Mouse (Mus musculus) left cerebral cortex, postnatal 4 days (tissue): ENCODE data around the gene Dok5. TPM values are rescaled to one million over a fixed set of nuclear protein-coding genes. Genes with fewer than 3 reads are reported as not detected.

ENCODE experiments used
- DNase-seq: peaks from one replicate; pipeline ENCODE4 v3.0.0-alpha.2; 2022
- intact Hi-C: fragments of 180-260 bp; cut with DNase I; formaldehyde crosslinking; loops from one replicate; pipeline ENCODE4 v1.15.1; 2025
- total RNA-seq, 2 experiments: library from RNA; stranded (reverse); gene quantifications; 2 replicates each; pipeline ENCODE4 v1.2.3; 2021

The Dok5 gene
- total RNA-seq, 2 experiments from 2014 or later: 100 to 127 TPM

GRCm38 (mm10) chr2:170733671-170734070, 2.1 kb downstream of the Dok5 start:
- intact Hi-C loops: loop anchor here (10.0 kb wide), 1 partner anchor 121 kb away; no protein-coding TSS in a partner anchor
- no peak for DNase-seq

GRCm38 (mm10) chr2:170734446-170734845, 2.8 kb downstream of the Dok5 start:
- intact Hi-C loops: loop anchor here (10.0 kb wide), 1 partner anchor 120 kb away; no protein-coding TSS in a partner anchor
- DNase-seq: no peak

GRCm38 (mm10) chr2:170738446-170738845, 6.8 kb downstream of the Dok5 start:
- intact Hi-C loops: loop anchor here (10.0 kb wide), 1 partner anchor 116 kb away; no protein-coding TSS in a partner anchor
- no peak for DNase-seq

DNA sequence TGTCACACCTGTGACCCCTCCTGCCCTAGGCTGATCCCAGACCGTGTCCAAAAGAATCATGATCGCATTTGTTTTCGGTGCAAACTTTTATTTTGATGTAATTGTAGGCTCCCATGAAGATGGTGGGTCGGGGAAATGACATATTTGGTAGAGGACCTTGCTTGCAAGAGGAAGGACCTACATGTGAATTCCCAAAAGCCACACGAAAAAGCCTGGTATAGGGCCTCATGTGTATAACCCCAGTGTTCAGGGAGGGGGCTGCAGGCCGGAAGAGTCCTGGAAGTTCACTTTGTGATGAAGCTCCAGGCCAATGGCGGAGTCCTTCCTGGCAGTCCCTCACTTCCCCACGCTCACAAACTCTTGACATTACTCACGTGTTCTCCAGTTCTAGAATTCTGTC, 7.3 kb downstream of the Dok5 start:
- intact Hi-C loops: loop anchor here (10.0 kb wide), 1 partner anchor 116 kb away; no protein-coding TSS in a partner anchor
- no peak for DNase-seq

- no peak for DNase-seq
- intact Hi-C loops: loop anchor here (10.0 kb wide), 2 partner anchors 115 to 215 kb away; no protein-coding TSS in a partner anchor
Observed at GRCm38 (mm10) chr2:170739713-170740365, 8.2 kb downstream of the Dok5 start.

DNA sequence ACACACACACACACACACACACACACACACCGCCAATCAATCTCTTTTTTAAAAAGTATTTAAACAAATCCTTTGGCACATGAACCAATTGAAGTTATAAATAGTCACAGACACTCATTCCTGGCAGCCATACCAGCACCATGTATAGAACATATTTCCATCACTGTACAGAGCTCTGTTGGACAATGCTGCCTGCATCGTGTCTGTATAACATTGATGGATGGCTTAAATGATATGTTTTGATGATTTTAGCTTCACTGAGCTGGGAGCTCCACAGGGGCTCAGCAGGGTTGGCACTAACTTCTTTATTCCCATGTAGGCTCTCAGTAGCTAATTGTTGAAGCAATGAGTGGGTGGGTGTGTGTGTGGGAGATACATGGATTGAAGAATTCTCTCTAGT, 11.9 kb downstream of the Dok5 start:
- no peak for DNase-seq
- intact Hi-C loops: loop anchor here (10.0 kb wide), 1 partner anchor 219 kb away; no protein-coding TSS in a partner anchor

- DNase-seq: no peak
Observed at GRCm38 (mm10) chr2:170748901-170749300, 17.3 kb downstream of the Dok5 start.

GRCm38 (mm10) chr2:170752191-170752850, 20.7 kb downstream of the Dok5 start:
- intact Hi-C loops: loop anchor here (5.0 kb wide), 1 partner anchor 105 kb away; no protein-coding TSS in a partner anchor
- no peak for DNase-seq

More at GRCm38 (mm10) chr2:170748901-170749300, 17.3 kb downstream of the Dok5 start:
- intact Hi-C loops: loop anchor here (10.0 kb wide), 1 partner anchor 224 kb away; no protein-coding TSS in a partner anchor

DNA sequence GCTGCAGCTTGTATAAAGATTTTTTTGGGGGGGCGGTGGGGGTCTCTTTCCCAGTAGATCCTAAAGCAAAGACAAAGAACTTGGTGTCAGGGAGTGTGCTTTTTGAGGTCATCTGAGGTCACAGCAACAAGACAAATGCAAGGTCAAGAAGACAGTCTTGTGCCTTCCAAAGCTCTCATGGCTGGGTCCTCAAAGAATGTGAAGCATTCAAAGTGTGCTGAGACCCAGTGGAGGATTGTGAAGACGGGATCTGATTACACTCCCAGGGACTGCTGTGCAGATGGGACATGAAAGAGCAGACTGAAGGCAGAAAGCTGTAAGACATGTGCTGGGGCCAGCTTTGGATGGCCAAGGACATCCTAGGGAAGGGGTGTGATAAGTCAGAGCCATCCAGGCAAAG, 24.2 kb downstream of the Dok5 start:
- intact Hi-C loops: no loop called here
- DNase-seq: no peak

DNA sequence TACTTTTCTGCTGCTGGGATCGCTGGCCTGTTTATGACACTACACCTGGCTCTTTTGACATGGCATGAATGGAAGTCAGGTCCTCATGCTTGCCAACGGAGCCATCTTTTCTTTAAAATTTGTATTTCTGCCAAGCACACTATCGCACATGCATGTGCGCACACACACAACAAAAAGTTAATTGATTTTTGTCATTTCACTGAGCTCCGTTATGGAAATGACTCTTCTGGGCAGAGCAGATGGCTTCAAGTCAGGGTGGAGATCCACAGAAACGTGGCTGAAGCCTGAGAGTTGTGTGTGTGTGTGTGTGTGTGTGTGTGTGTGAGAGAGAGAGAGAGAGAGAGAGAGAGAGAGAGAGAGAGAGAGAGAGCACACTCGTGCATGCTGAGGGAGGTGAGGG, 25.1 kb downstream of the Dok5 start:
- DNase-seq: peak; percentile 15
- intact Hi-C loops: no loop called here

DNA sequence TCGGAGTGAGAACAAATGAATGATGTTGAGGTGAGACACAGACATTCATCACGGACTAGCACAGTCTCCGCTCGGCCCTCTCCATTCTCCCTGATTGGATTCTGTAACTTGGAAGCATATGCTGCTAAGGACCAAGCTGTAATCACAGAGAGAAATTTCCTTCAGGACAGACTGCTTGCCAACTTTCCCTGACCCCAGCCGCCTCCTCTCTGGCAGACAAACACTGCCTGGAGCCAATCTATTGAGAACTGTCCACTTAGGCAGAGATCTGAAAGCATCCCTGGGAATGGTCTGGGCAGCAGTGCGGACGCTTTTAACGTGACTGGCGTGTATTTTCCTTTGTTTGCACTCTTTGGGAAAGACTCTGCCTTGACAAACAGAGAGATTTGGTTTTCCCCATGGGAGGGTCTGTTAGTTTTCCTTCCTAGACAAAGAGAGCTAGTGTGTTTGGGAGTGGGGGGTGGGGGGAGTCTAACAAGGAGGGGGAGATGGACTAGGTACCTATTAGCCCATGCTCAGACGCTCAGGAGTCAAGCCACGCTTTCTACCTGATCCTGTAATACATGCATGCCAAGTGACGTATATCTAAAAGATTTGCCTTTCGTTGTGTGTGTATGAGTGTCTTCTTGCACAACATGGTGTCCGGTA, 25.7 kb downstream of the Dok5 start:
- peak; percentile 57 for DNase-seq
- intact Hi-C loops: no loop called here

DNA sequence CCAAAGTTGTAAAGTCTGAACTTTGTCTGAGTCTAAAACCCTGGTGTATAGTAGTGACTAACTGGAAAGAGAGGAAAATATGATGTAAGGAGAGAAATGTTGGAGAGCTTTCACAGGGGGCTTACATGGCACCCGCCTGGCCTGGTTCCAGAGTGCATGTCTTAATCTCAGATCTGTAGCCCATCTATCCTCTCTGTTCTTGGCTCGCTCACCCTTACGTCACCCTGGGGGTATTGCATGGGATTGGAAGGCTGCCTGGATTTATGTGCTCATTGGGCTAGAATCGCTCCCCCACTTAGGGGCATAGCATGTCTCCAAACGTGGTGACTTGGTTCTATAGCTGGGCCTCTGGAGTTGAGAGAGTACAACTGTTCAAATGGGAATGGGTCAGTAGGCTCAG, 26.6 kb downstream of the Dok5 start:
- intact Hi-C loops: no loop called here
- peak; percentile 80 for DNase-seq

DNA sequence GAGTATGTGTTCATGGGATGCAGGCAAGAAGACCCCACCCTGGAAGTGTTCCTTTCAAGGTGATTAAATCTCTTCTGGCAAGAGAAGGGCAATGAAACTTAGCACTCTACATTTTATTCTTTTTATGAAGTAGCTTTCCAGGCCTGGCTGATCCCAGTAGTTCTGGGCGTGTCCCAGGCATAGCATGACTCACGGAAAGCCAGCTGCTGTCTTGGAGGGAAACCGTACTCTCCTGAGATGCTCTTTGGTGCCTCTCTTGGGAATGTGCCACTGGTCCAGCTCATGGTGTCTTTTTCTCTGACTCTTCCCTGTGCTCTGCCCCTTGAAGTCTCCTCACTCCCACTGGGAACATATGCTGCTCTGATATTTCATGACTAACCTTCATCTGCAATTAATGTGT, 33.1 kb downstream of the Dok5 start:
- DNase-seq: no peak
- intact Hi-C loops: no loop called here

GRCm38 (mm10) chr2:170767243-170767642, 35.6 kb downstream of the Dok5 start:
- intact Hi-C loops: no loop called here
- DNase-seq: no peak

GRCm38 (mm10) chr2:170768699-170769098, 37.1 kb downstream of the Dok5 start:
- intact Hi-C loops: no loop called here
- no peak for DNase-seq

- intact Hi-C loops: no loop called here
- no peak for DNase-seq
Observed at GRCm38 (mm10) chr2:170771555-170771954, 39.9 kb downstream of the Dok5 start.

- no peak for DNase-seq
- intact Hi-C loops: no loop called here
Observed at GRCm38 (mm10) chr2:170772126-170772884, 40.7 kb downstream of the Dok5 start.

- DNase-seq: no peak
- intact Hi-C loops: no loop called here
Observed at GRCm38 (mm10) chr2:170772885-170773270, 41.3 kb downstream of the Dok5 start.

GRCm38 (mm10) chr2:170775577-170775976, 44.0 kb downstream of the Dok5 start:
- intact Hi-C loops: no loop called here
- DNase-seq: no peak

GRCm38 (mm10) chr2:170776107-170776506, 44.5 kb downstream of the Dok5 start:
- DNase-seq: no peak
- intact Hi-C loops: no loop called here

GRCm38 (mm10) chr2:170777572-170777971, 46.0 kb downstream of the Dok5 start:
- intact Hi-C loops: no loop called here
- DNase-seq: no peak
